Mouse (Mus musculus): Measurements from ENCODE around the gene Spg7. TPM values are rescaled to one million over a fixed set of nuclear protein-coding genes. Genes with fewer than 3 reads are reported as not detected.

Spg7 gene
- polyA plus RNA-seq, 1 experiment: 83.4 TPM

DNA sequence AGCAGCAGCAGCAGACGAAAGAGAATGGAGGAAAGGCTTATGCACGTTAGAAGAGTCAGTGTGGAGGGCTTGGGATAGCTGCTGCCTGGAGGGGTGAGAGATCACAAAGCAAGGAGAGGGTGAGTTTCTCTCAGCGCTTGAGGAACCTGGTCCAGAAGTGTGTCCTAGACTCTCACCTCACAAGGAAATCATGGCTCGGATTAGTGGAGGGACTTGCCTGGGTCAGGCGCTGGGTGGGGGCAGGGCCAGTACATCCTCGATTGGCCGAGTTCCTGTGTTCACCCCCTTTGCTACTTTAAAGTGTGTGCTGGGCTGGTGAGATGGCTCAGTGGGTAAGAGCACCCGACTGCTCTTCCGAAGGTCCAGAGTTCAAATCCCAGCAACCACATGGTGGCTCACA is 73.1 kb downstream of the Spg7 start:
- no peaks in the 10 kb centered on the region for H3K36me3 ChIP-seq (ENCODE audit: control insufficient read depth, insufficient read depth)
- H3ac ChIP-seq (ENCODE audit: control insufficient read depth, insufficient read length): no peak overlapping the region
- H3K27me3 ChIP-seq (ENCODE audit: control insufficient read depth, insufficient read depth, insufficient read length): no peaks in the 10 kb centered on the region
- no peak for TF ChIP-seq E2F4 (IDR thresholded peaks at IDR 0.05; ENCODE audit: insufficient read depth)
- TF ChIP-seq USF1 (IDR thresholded peaks at IDR 0.05; ENCODE audit: low read depth): no peak
- TF ChIP-seq POLR2A (IDR thresholded peaks at IDR 0.05; ENCODE audit: insufficient read length, low read depth): no peak
- TF ChIP-seq TCF12 (IDR thresholded peaks at IDR 0.05; ENCODE audit: insufficient read depth, poor library complexity, severe bottlenecking): no peak
- no peak for TF ChIP-seq SRF (IDR thresholded peaks at IDR 0.05; ENCODE audit: control insufficient read depth, insufficient read length, low read depth)
- no peak for TF ChIP-seq TCF3 (IDR thresholded peaks at IDR 0.05; ENCODE audit: insufficient read length, low read depth)
- no peak for TF ChIP-seq CEBPB (IDR thresholded peaks at IDR 0.05; ENCODE audit: insufficient read depth, poor library complexity, severe bottlenecking)
- no peak for TF ChIP-seq MYOG (IDR thresholded peaks at IDR 0.05; ENCODE audit: control insufficient read depth in 1 of 3, insufficient read depth in 1 of 3, insufficient read length in 2 of 3, low read depth in 2 of 3)
- TF ChIP-seq MAX (IDR thresholded peaks at IDR 0.05; ENCODE audit: low read depth): no peak
- no peak for TF ChIP-seq REST (IDR thresholded peaks at IDR 0.05; ENCODE audit: insufficient read depth, insufficient read length)
- TF ChIP-seq MYOD1 (IDR thresholded peaks at IDR 0.05; ENCODE audit: control insufficient read depth in 1 of 3, insufficient read length in 2 of 3, low read depth in 2 of 3): no peak
- TF ChIP-seq POLR2AphosphoS2 (IDR thresholded peaks at IDR 0.05; ENCODE audit: insufficient read length, low read depth): no peak
- H3K4me2 ChIP-seq (ENCODE audit: low read depth): peak overlapping the region; percentile 42
- H3K79me2 ChIP-seq (ENCODE audit: control insufficient read depth, insufficient read depth): no peaks in the 10 kb centered on the region
- no peak overlapping the region for H3K4me3 ChIP-seq

DNA sequence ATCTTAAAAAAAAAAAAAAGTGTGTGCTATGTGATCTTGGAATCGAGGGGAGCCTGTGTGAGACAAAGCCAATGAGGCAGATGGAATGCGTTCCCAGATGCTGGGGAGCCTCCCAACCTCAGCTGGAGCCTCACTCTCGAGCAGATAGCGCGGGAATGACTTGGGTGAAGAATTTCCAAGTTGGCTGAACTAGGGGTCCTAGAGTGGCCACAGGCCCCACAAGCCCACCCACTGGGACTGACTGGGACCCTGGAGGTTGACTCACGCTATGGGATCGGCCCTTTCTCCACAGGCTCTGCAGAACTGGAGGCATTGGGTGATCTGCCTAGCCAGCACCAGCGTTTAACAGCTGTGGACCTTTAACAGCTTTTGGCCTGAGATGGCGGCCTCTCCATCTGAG is 73.5 kb downstream of the Spg7 start:
- TF ChIP-seq E2F4 (IDR thresholded peaks at IDR 0.05; ENCODE audit: insufficient read depth): no peak
- no peak for TF ChIP-seq SRF (IDR thresholded peaks at IDR 0.05; ENCODE audit: control insufficient read depth, insufficient read length, low read depth)
- TF ChIP-seq POLR2A (IDR thresholded peaks at IDR 0.05; ENCODE audit: insufficient read length, low read depth): no peak
- TF ChIP-seq CEBPB (IDR thresholded peaks at IDR 0.05; ENCODE audit: insufficient read depth, poor library complexity, severe bottlenecking): no peak
- no peak for TF ChIP-seq TCF12 (IDR thresholded peaks at IDR 0.05; ENCODE audit: insufficient read depth, poor library complexity, severe bottlenecking)
- TF ChIP-seq TCF3 (IDR thresholded peaks at IDR 0.05; ENCODE audit: insufficient read length, low read depth): no peak
- no peak for TF ChIP-seq MYOD1 (IDR thresholded peaks at IDR 0.05; ENCODE audit: control insufficient read depth in 1 of 3, insufficient read length in 2 of 3, low read depth in 2 of 3)
- no peak for TF ChIP-seq USF1 (IDR thresholded peaks at IDR 0.05; ENCODE audit: low read depth)
- TF ChIP-seq POLR2AphosphoS2 (IDR thresholded peaks at IDR 0.05; ENCODE audit: insufficient read length, low read depth): no peak
- H3K27me3 ChIP-seq (ENCODE audit: control insufficient read depth, insufficient read depth, insufficient read length): no peaks in the 10 kb centered on the region

DNA sequence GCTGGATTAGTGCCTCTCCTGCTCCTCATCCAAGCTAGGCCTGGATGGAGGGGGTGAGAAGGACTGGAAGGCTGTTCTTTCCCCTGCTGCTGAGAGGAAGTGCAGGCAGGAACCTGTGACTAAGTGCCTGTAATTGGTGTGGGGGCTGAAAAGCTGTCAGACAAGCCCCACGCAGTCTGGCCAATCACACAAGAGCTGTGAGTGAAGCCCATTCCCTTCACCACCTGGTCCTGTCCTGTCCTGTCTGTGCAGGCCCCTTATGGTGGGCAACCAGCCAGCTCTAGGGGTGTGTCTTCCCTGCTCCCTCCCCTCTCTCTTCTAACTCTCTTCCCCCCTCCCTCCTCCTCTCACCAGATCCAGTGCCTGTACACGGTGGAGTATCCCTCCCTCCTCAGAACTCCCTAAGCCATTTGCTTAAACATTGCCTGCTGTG is 74.9 kb downstream of the Spg7 start:
- Histone ChIP-seq H3ac (ENCODE audit: control insufficient read depth, insufficient read length) (no peak overlapping the region), H3K36me3 (ENCODE audit: control insufficient read depth, insufficient read depth) (no peaks in the 10 kb centered on the region), H3K79me2 (ENCODE audit: control insufficient read depth, insufficient read depth) (no peaks in the 10 kb centered on the region), H3K4me2 (ENCODE audit: low read depth) (peak overlapping the region; percentile 30), H3K4me3 (no peak overlapping the region), H3K27me3 (ENCODE audit: control insufficient read depth, insufficient read depth, insufficient read length) (no peaks in the 10 kb centered on the region)
- no peak for TF ChIP-seq USF1 (IDR thresholded peaks at IDR 0.05; ENCODE audit: low read depth)
- TF ChIP-seq SRF (IDR thresholded peaks at IDR 0.05; ENCODE audit: control insufficient read depth, insufficient read length, low read depth): no peak
- peak; percentile 33 for TF ChIP-seq POLR2A (IDR thresholded peaks at IDR 0.05; ENCODE audit: insufficient read length, low read depth)
- peak in 1 of 3 experiments; percentile 62 for TF ChIP-seq MYOD1 (IDR thresholded peaks at IDR 0.05; ENCODE audit: control insufficient read depth in 1 of 3, insufficient read length in 2 of 3, low read depth in 2 of 3)

More for the DNA sequence above, 73.5 kb downstream of the Spg7 start:
- no peaks in the 10 kb centered on the region for H3K36me3 ChIP-seq (ENCODE audit: control insufficient read depth, insufficient read depth)
- no peak overlapping the region for H3ac ChIP-seq (ENCODE audit: control insufficient read depth, insufficient read length)
- H3K79me2 ChIP-seq (ENCODE audit: control insufficient read depth, insufficient read depth): no peaks in the 10 kb centered on the region
- H3K4me2 ChIP-seq (ENCODE audit: low read depth): no peak overlapping the region
- no peak overlapping the region for H3K4me3 ChIP-seq

DNA sequence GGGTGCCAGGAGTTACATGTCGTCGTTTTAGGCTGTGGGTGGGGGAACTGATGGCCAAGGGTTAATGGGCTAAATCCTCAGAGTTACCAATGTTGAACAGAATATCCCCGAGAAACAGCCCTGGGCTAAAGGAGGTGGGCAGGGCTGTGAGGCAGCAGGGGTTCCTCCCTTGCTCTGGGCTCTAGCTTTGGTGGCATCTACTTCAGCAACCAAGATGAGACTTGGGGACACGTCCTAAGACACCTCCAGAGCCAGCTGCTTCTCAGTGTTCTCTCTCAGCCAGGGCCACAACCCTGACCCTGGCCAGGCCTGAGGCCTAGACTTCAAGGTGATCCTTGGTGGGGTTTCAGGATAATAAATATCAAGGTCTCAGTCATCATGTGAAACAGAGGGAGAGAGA is 76.0 kb downstream of the Spg7 start:
- Histone ChIP-seq H3K36me3 (ENCODE audit: control insufficient read depth, insufficient read depth) (no peaks in the 10 kb centered on the region), H3K4me3 (no peak overlapping the region), H3K27me3 (ENCODE audit: control insufficient read depth, insufficient read depth, insufficient read length) (no peaks in the 10 kb centered on the region), H3K79me2 (ENCODE audit: control insufficient read depth, insufficient read depth) (no peaks in the 10 kb centered on the region), H3ac (ENCODE audit: control insufficient read depth, insufficient read length) (no peak overlapping the region), H3K4me2 (ENCODE audit: low read depth) (no peak overlapping the region)
- TF ChIP-seq E2F4 (IDR thresholded peaks at IDR 0.05; ENCODE audit: insufficient read depth) (no peak), MYOD1 (IDR thresholded peaks at IDR 0.05; ENCODE audit: control insufficient read depth in 1 of 3, insufficient read length in 2 of 3, low read depth in 2 of 3) (no peak), REST (IDR thresholded peaks at IDR 0.05; ENCODE audit: insufficient read depth, insufficient read length) (no peak), POLR2AphosphoS2 (IDR thresholded peaks at IDR 0.05; ENCODE audit: insufficient read length, low read depth) (no peak), SRF (IDR thresholded peaks at IDR 0.05; ENCODE audit: control insufficient read depth, insufficient read length, low read depth) (no peak), CEBPB (IDR thresholded peaks at IDR 0.05; ENCODE audit: insufficient read depth, poor library complexity, severe bottlenecking) (no peak), TCF3 (IDR thresholded peaks at IDR 0.05; ENCODE audit: insufficient read length, low read depth) (no peak), POLR2A (IDR thresholded peaks at IDR 0.05; ENCODE audit: insufficient read length, low read depth) (no peak), MYOG (IDR thresholded peaks at IDR 0.05; ENCODE audit: control insufficient read depth in 1 of 3, insufficient read depth in 1 of 3, insufficient read length in 2 of 3, low read depth in 2 of 3) (no peak), MAX (IDR thresholded peaks at IDR 0.05; ENCODE audit: low read depth) (no peak), USF1 (IDR thresholded peaks at IDR 0.05; ENCODE audit: low read depth) (no peak)

DNA sequence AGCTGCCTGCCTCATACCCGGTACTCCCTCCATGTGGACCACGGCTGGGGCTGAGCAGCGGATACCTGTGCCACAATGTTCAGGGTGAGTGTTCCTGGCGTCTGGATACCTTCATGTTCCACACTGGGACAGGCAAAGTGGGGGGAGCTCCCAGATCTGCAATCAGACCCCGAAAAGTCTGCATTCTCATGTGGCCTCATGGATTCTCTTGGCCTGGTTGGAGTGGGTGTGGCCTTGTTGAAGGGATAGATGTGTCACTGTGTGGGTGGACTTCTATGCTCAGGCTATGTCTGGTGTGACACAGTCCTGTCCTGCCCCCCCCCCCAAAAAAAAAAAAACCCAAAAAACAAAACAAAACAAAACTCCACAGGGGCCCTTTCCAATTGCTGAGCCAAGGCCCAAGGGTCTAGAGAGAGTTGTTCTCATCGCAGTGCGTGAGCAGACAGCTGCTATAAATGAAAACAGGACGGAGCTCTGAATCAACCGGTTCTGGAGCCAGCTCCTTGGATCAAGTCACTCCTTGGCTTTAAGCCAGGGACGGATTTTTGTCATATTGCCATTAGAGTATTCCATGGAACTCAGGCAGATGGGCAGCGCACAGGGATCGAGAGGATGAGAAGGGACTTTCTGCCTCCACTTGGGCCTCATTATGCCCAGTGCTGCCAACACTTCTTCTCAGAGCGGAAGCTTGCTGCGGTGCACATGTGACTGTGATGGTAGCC is 79.2 kb downstream of the Spg7 start:
- H3K4me2 ChIP-seq (ENCODE audit: low read depth): peak overlapping the region; percentile 50
- H3K27me3 ChIP-seq (ENCODE audit: control insufficient read depth, insufficient read depth, insufficient read length): no peaks in the 10 kb centered on the region
- no peaks in the 10 kb centered on the region for H3K79me2 ChIP-seq (ENCODE audit: control insufficient read depth, insufficient read depth)
- H3ac ChIP-seq (ENCODE audit: control insufficient read depth, insufficient read length): no peak overlapping the region
- TF ChIP-seq TCF12 (IDR thresholded peaks at IDR 0.05; ENCODE audit: insufficient read depth, poor library complexity, severe bottlenecking) (no peak), SRF (IDR thresholded peaks at IDR 0.05; ENCODE audit: control insufficient read depth, insufficient read length, low read depth) (no peak), TCF3 (IDR thresholded peaks at IDR 0.05; ENCODE audit: insufficient read length, low read depth) (no peak), USF1 (IDR thresholded peaks at IDR 0.05; ENCODE audit: low read depth) (peak; percentile 47)
- no peak overlapping the region for H3K4me3 ChIP-seq
- H3K36me3 ChIP-seq (ENCODE audit: control insufficient read depth, insufficient read depth): no peaks in the 10 kb centered on the region

Measured in myocyte (in vitro differentiated cells).